Mouse (Mus musculus): ENCODE measurements around the gene Wipi2.

Gene Wipi2

DNA sequence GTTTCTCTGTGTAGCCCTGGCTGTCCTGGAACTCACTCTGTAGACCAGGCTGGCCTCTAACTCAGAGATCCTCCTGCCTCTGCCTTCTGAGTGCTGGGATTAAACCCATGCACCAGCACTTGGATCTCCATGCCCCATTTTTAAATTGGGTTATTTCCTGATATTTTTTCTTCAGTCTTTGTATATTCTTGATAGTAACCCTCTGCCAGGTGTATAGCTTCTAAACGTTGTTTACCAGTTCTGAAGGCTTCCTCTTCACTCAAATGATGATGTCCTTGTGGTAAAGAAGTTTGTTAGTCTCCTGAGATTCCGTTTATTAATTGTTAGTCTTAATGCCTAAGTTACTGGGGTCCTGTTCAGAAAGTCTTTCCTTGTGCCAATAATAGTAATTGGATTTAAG lies at the start of gene Wipi2:
Gene Wipi2, plus strand, starts transcription at position 301 of the 400 bp plus-strand sequence.
- no peak for DNase-seq (ENCODE audit: low spot score in 2 of 2)

DNA sequence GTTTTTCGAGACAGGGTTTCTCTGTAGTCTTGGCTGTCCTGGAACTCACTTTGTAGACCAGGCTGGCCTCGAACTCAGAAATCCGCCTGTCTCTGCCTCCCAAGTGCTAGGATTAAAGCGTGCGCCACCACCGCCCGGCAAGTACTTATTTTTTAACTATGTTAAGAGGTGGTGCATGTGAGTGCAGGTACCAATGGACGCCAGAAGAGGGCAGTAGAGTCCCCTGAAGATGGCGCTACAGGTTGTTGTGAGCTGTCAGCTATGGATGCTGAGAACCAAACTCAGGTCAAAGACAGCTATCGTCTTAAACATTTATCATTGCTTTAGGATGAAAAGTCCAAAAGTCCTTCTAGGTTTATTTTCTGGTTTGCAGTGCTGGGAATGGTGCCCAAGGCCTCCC lies 49.3 kb upstream of the Wipi2 start:
- no peak for DNase-seq (ENCODE audit: low spot score in 2 of 2)

DNA sequence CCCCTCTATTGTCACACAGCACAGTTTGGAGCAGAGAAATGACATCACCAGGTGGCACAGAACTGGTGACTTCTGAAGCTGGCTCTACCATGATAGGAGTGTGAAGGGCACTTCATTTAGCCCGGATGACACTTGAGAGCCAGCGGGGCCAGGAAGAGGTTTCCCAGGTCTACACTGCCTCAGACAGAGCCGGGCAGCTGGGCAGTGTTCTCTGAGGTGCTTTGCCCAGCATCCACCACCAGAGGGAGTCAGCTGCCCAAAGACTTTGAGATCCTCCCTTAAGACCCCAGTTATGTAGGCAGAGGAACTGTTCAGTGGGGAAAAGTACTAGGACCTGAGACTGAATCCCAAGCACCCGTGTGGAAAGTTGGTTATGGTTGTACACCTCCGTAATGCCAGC lies 46.0 kb upstream of the Wipi2 start:
- peak; percentile 82 for DNase-seq (ENCODE audit: low spot score in 2 of 2)

DNA sequence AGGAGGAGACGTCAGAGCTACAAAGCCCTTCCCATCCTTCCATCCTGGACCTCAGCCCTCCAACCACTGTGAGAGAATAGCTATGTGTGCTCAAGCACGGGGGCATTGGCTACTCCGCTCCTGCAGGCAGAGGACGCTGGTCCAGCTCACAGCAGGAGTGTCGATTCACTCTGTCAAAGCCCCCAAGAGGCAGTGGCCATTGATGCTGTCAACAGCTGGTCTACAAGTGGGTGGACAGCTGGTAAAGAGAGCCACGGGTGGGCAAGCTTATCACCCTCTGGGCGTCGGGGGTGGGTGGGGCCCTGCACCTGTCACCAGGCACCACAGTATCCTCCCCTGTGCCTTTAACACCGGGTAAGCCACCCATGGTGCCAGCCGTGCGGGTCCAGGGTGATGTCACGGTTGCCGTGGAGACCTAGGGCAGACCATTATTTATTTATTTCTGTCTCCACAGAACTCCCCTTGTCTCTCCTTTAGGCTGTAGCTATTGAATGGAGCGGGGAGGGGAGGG lies 43.8 kb upstream of the Wipi2 start:
- peak; percentile 86 to 90 for DNase-seq (ENCODE audit: low spot score in 2 of 2)

DNA sequence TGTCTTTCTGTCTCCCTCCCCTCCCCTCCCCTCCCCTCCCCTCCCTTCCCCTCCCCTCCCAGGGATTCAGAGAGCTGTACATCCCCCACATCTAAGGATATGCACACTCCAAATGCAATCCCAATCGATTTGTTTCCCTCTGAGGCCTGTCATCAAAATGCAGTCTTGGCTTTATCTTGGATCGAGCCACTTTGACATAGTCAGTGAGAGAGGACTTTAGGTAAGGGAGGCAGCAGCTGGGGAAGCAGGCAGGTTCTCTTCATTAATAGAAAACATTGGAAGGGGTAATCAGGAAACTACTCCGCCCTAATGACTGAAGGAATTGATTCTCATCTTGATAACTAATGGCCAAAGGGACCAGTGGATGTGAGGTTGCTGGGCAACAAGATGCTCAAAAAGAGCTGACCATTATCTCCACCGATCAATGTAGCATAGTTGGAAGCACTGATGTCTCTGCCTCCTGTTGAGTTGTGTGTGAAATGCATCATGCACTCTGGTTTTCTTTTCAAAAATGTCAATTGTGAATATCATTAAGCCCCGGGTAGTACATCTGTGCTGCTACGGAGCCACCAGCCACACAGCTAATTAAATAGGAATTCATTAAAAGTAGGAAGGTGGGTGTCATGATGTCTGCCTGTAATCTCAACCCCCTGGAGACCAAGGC lies 36.4 kb upstream of the Wipi2 start:
- no peak for DNase-seq (ENCODE audit: low spot score in 2 of 2)

DNA sequence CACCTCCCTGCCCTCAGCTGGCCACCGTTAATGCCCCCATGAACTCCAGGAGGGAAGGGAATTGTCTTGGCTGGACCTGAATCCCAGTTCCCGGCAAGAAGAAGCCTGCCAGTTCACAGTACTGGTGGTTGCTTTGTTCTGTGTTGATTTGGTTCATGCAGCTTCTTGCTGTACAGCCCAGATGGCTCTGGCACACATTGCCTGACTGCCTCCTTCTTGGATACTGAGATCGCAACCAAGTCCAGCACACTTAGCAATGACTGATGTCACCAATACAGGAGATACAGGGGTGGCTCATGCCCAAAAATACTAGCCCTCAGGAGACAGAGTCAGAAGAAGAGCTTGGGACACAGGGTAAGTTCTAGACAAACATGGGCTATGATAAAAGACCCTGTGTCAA lies 31.8 kb upstream of the Wipi2 start:
- peak; percentile 65 to 78 for DNase-seq (ENCODE audit: low spot score in 2 of 2)

DNA sequence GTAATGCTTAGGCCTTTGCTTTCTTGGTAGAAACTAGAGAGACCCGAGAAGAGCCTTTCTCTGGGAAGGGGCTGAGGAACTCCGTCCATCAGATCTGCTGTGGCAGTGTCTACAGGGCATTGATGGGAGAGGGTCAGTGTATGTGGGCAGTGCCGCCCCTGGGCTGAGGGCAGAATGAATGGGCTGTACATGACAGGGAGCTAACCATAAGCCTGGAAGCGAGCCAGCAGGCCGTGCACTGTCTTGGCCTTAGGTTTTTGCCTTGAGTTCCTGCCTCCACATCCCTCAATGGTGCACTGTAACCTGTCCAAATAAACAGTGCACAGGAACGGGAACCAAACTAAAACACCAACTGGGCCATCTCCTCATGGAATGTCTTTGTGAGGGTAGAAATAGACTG lies 30.8 kb upstream of the Wipi2 start:
- DNase-seq (ENCODE audit: low spot score in 2 of 2): no peak

DNA sequence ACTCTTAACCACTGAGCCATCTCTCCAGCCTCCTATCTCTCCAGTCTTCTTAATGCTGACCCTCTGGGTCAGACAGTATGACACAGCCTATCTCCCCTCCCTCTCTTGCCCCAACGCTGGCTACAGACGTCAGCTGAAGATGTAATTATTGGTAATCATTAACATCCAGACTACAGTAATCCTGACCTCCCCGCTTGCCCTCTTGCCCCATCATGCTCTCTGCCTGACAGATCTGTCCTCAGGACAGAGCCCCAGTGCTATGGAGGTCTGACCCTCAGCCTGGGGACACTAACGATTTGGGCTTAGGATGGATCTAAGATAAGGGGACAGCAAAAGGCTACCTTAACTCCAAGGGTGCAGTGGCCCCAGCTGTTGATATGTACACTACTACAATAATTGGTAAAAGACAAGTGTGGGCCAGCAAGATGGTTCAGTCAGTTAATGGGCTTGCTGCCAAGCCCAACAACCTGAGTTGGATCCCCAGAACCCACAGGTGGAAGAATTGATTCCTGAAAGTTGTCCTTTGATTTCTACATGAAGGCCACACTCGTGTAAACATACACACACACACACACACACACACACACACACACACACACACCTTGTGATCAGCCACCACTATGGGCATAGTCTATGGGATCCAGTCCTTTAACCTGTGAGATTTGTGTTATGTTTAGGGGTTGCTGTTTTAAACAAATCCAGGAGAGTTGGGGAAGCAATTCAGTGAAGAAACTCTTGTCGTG lies 29.7 kb upstream of the Wipi2 start:
- DNase-seq (ENCODE audit: low spot score in 2 of 2): no peak

DNA sequence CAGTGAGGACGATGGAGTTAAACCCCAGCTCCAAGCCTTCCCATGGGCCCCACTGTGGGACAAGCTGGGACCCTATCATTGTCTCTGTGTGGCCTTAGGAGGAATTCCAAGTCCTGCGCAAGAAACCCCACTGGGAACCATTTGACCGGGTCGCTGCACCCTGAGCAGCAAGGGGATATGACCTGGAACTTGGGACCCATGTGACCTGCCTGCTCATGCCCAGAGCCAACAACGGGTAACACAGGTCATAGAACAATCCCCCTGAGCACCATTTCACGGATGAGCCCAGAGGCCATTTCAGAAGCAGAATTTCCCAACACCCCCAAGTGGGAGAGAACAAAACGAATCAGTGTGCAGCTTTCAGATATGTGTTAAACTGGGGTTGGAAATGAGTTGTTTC lies 23.1 kb upstream of the Wipi2 start:
- no peak for DNase-seq (ENCODE audit: low spot score in 2 of 2)

DNA sequence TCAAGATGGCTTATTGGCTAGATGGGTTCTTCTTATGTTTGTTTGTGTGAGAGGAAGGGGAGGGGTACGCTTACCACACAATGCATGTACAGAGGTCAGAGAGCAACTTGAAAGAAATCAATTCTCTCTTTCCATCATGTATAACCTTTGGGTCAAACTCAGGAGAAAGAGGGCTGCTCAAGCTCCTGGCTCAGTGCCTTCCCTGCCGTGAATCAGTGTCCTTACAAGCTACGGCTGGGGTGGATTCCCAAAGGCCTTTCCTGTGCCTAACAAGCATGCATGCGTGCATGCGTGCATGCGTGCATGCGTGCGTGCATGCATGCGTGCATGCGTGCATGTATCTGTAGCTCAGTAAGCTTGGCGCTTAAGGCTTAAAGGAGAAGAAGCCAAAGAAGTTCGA lies 22.2 kb upstream of the Wipi2 start:
- DNase-seq (ENCODE audit: low spot score in 2 of 2): no peak

DNA sequence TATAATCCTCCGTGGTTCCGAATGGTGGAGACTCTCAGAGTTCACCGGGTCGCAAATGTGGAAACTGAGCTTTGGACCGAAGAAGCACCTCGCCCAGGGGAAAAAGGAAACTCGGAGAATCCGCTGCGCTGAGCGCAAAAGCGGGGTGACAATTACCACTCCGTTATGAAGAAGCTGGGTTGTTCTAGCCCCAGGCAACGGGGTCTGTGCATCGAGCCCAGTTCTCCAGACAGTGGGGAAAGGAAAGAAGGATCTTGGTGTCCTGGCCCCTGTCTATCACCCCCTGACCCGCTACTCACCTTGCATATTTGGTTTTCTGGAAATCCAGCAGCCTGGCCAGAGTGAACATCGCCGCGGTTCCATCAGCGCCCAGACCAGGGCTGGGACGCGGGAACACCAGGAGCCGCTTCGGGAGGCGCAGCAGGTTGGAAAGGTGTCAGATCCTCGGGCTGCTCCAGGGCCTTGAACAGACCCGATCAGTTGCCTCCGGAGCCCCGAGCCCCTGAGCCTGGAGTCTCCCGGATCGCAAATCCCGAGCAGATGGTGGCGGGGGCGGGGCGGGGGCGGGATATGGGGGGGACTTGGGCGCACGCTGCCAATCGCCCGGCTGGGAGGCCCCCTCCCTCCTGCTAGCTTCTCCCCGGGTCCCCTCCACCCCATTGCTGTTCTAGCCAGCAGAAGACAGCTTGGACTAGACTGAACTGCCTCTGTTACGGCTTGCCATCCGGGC lies 19.1 kb upstream of the Wipi2 start, which contains the start of gene Mmd2:
Gene Mmd2, minus strand, starts transcription at position 542 of the 730 bp plus-strand sequence.
- peak; percentile 87 to 92 for DNase-seq (ENCODE audit: low spot score in 2 of 2)

DNA sequence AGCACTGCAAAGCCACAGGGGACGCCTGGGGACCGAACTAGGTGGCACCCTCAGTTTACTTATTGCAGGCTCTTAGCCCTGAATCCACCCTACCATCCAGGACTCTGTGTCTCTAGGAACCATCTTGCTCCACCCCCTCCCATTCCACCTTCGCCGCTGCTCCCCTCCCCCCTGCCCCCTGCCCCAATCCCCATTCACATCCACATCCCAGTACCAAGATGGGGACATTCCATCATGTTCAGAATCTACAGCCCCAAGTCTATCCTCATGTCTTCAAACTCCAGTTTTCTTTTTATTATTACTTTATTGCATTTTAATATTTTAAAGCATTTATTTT lies 18.5 kb upstream of the Wipi2 start:
- no peak for DNase-seq (ENCODE audit: low spot score in 2 of 2)

DNA sequence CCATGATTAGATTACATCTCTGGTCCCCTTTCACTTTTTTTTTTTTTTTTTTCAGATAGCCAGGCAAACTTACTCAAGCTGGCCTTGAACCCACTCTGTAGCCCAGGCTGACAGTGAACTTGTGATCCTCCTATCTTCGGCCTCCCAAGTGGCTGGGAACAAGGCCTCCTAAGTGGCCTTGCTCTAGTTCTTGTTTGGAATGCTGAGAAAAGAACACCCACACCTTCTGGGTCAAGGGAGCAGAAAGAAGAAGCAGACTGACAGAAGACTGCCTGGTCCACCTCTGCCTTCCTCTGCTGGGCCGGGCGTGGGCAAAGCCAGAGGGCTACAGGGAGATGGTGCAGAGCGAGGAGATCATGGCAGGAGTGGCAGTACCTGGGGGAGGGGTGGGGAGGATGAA lies 17.1 kb upstream of the Wipi2 start:
- DNase-seq (ENCODE audit: low spot score in 2 of 2): no peak

DNA sequence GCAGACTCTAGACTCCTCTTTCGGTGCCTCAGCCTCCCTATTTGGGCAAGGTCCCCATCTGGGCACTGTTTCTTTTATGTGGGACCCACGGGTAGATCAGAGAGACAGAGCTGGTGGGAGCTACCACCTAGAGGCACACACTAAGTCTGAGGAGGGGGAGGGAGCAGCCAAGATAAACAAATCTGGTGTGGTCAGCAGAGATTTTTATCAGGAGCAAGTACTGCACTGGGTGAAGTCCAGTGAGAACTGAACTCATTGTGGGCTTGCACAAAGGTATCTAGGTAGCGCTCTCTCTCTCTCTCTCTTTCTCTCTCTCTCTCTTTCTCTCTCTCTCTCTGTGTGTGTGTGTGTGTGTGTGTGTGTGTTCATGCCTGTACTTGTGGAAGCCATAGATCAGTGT lies 13.0 kb upstream of the Wipi2 start:
- DNase-seq (ENCODE audit: low spot score in 2 of 2): no peak

DNA sequence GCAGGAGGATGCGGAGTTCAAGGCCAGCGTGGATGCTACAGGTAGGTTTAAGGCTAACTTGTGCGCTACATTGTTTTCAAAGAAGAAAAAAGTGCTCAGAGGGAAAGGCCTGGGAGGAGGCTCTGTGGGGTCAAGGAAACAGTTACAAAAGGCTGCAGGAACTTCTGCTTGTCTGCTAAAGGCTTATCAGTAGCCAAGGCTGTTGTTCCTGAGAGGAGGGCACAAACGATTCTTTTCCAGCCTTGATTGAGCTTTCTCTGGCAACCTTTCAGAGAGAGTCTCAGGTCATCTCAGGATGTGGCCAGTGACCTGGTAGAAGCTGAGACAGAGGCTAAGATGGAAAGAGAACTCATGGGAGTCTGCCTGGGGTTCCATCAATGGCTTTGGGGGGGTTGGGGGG lies 11.9 kb upstream of the Wipi2 start:
- no peak for DNase-seq (ENCODE audit: low spot score in 2 of 2)

DNA sequence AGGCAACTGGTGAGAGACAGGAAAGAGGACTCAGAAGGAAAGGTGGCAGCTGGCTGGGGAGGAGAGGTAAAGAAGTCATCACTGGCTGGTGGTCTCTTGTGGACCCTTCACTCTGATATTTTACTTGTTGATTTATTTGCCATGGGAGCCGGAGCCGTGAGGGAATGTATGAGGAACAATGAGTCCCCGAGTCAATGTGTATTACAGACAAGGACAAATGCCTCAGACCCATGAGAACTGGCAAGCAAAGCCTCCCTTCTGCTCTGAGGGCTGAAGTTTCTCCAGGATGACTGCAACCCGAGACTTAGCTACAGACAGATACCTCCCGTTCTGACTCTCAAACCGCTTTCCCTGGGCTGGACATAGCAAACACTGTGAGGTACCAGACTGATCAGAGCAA lies 11.2 kb upstream of the Wipi2 start:
- DNase-seq (ENCODE audit: low spot score in 2 of 2): no peak

DNA sequence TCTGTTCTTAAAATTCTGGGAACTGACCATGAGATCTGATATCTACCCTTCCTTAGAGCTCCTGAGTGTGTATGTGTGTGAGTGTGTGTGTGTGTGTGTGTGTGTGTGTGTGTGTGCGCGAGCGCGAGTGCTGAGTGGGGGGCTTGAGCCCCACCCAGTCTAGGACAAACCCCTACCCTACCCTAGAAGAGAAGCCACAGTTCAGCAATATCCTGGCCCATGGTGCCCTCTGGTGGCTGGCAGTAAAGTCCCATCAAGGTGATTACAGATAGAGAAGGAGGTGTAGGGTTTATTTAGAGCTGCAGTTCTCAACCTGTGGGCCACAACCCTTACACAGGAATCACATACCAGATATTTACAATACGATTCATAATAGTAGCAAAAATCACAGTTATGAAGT lies 7.6 kb upstream of the Wipi2 start:
- DNase-seq (ENCODE audit: low spot score in 2 of 2): peak; percentile 68 to 84

DNA sequence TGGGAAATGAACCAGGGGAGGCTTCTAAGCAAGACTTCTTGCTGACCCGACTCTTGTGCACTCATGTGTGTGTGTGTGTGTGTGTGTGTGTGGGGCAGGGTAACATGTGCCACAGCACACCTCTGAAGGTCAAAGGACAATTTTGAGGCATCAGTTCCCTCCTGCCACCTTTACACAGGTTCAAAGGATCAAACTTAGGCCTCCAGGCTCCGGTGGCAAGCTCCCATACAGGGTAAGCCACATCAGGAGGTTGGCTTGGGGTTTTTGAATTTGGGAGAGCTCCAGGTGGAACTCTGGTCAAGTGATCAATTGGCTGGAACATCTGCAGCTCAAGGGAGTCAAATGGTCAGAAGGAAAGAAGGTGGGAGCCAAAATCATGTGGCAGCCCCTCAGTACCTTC lies 6.1 kb upstream of the Wipi2 start:
- DNase-seq (ENCODE audit: low spot score in 2 of 2): no peak

DNA sequence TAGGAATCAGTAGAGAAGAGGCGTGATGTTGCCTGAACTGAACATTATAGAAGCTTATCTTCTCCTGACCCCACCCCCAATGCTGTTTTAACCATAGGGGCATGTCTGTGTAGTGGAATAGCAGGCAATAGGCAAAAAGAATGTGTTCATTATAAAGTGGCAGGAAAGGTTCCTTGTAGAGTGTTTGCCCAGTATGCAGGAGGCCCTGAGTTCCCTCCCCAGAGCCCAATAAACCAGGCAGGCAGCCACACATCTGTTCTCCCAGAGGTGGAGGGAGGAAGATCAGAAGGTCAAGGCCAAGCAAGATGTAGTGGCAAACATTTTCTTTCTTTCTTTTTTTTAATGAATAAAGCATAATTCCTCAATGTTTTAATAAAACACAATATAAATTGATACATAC lies 5.4 kb upstream of the Wipi2 start:
- no peak for DNase-seq (ENCODE audit: low spot score in 2 of 2)

DNA sequence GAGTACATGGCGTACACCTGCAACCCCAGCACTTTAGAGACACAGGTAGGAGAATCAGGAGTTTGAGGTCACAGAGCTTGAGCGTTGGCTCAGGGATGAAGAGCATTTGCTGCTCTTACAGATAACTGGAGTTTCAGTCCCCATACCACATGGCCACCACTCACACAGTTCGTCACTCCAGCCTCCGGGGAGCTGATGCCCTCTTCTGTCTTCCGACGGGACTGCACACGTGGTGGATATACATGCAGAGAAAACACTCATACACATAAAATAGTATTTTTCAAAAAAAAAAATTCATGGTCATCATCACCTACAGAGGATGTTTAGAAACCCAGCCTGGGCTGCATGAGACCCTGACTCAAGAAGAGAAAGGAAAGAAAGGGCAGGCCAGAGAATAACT lies 4.4 kb upstream of the Wipi2 start:
- no peak for DNase-seq (ENCODE audit: low spot score in 2 of 2)

DNA sequence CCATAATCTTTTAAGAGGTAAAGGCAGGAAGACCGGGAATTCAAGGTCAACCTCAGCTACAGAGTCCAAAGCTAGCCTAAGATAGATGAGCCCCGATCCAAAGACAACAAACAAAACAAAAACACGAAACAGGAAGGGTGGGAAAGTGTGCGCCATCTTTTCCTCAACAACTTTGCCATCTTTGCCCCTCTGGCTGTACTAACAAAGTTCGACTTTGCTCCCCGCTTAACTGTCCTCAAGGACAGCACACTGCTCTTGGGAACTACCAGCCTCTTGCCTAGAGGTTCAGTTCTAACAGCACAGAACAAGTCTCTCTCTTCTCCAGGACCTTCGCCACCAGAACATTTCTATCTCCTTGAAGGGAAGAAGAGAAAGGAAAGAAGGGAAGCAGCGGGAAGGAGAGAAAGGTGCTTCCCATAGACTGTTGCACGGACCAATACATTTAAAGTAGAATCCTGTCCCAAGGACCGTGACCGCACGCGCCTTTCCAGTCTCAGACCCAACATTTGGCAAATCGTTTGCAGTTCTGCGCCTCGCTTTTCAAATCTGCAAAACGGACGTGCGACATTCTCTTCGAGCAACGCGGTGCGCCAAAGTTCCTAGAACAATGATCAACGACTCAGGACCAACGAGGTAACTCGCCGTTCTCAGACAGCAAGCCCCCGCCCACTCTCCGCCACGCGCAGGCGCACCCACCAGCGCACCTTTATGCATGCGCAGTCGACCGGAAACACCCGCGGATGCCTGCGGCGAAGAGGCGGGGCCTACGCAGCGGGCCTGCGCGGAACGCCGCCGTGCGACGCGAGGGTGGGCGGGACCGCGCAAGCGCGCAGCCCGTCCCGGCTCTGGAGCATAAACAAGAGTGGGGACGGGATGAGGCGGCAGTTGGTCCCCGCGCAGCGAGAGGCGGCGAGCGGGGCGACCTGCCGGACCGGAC lies 1.5 kb downstream of the Wipi2 start:
- DNase-seq (ENCODE audit: low spot score in 2 of 2): peak; percentile 97

DNA sequence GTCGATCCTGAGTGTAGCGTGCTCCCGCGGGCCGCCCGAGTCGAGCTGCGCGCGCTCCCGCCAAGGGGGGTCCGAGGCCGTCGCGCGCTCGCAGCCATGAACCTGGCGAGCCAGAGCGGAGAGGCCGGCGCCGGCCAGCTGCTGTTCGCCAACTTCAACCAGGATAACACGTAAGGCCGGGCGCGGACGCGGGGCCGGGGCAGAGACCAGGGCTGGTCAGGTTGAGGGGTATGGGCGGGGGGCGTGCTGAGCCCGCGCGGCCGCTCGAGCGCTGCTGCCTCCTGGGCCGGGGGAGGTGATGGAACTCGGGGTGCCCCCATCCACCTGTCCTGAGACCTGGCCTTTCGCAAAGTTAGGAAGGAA lies 2.1 kb downstream of the Wipi2 start:
- DNase-seq (ENCODE audit: low spot score in 2 of 2): no peak
